Mouse (Mus musculus): ENCODE measurements around the gene Mbd5. TPM values are rescaled to one million over a fixed set of nuclear protein-coding genes. Genes with fewer than 3 reads are reported as not detected.

Mbd5 gene
- polyA plus RNA-seq, 1 experiment from 2014 or later: 25.6 TPM

- H3K4me2 ChIP-seq: no peak overlapping the region
- no peaks in the 10 kb centered on the region for H3K36me3 ChIP-seq
- WGBS: 64% methylated on average over 3 of the region's 3 CpGs
- no peak for ATAC-seq (ENCODE audit: insufficient number of reproducible peaks, insufficient read depth, low FRiP score, low TSS enrichment, low read depth)
- H3K27me3 ChIP-seq: no peaks in the 10 kb centered on the region
- H3K4me1 ChIP-seq (replicated peaks): no peaks in the 10 kb centered on the region; the same call in 1 of the 2 replicates
- no peak overlapping the region for H3K27ac ChIP-seq
- H3K4me3 ChIP-seq (replicated peaks): no peak overlapping the region
- H3K9me3 ChIP-seq: no peaks in the 10 kb centered on the region
- no peak overlapping the region for H3K9ac ChIP-seq (replicated peaks)
Measured at GRCm38 (mm10) chr2:49372586-49372985, 423.3 kb downstream of the Mbd5 start.

Other genes with a start within 250 kb of the Mbd5 start
- 26.2 and 28.1 TPM in 2 replicates for gene Acvr2a, start 135.4 kb upstream of the Mbd5 start, polyA plus RNA-seq (2016; fragmentation: Nextera tagmentation; extraction: Ambion mirVana)
- 129 and 135 TPM in 2 replicates for gene Orc4, start 769 bp downstream of the Mbd5 start, polyA plus RNA-seq (2016; fragmentation: Nextera tagmentation; extraction: Ambion mirVana)

Measured in limb, embryonic 12.5 days (tissue).